Mouse (Mus musculus): ENCODE results near the gene Proca1. TPM values are rescaled to one million over a fixed set of nuclear protein-coding genes. Genes with fewer than 3 reads are reported as not detected.
A peak's percentile ranks its signal among the peaks of the same experiment; 100 is the strongest.

Gene Proca1
- polyA plus RNA-seq, 1 experiment from 2014 or later = 2.9 TPM

DNA sequence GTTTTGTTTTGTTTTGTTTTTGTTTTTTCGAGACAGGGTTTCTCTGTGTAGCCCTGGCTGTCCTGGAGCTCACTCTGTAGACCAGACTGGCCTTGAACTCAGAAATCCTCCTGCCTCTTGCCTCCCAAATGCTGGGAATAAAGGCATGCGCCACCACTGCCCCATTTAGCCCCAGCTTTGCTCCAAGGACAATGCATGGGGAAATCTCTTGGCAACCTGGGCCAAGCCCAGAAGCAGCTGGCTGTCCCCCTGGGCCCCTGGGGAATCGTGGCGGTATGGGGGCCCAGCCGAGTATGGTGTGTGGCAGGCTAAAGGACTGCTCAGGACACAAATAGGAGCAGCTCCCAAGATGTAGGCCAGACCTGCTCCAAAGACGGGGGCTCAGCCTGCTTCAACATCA is 11.1 kb downstream of the Proca1 start:
- H3K36me3 ChIP-seq (replicated peaks; ENCODE audit: control insufficient read depth, insufficient read depth) = peaks cover 57% of the 10 kb centered on the region
- DNase-seq (ENCODE audit: low spot score) = no peak
- H3K27ac ChIP-seq = no peak overlapping the region
- H3K4me1 ChIP-seq (replicated peaks; ENCODE audit: control insufficient read depth, insufficient read depth, low read length) = no peaks in the 10 kb centered on the region
- H3K9me3 ChIP-seq (ENCODE audit: control insufficient read depth, low read length) = no peaks in the 10 kb centered on the region
- H3K4me2 ChIP-seq (replicated peaks) = no peak overlapping the region
- 68% methylated on average over 6 of the region's 6 CpGs for WGBS
- H3K9ac ChIP-seq = no peak overlapping the region
- no peak for ATAC-seq (ENCODE audit: low FRiP score)
- no peak overlapping the region for H3K4me3 ChIP-seq (replicated peaks; ENCODE audit: low read length)
- H3K27me3 ChIP-seq (ENCODE audit: control insufficient read depth, insufficient read depth, low read length) = no peaks in the 10 kb centered on the region

GRCm38 (mm10) chr11:78205361-78206206 is 12.4 kb downstream of the Proca1 start:
- peak overlapping the region; percentile 32; the same call in 1 of the 2 replicates for H3K27ac ChIP-seq
- no peak; the same call in 1 of the 2 replicates for ATAC-seq (ENCODE audit: low FRiP score)
- no peaks in the 10 kb centered on the region for H3K27me3 ChIP-seq (ENCODE audit: control insufficient read depth, insufficient read depth, low read length)
- 50% methylated on average over 13 of the region's 13 CpGs for WGBS
- H3K4me3 ChIP-seq (replicated peaks; ENCODE audit: low read length) = no peak overlapping the region
- no peaks in the 10 kb centered on the region for H3K9me3 ChIP-seq (ENCODE audit: control insufficient read depth, low read length)
- no peak for DNase-seq (ENCODE audit: low spot score)
- H3K4me2 ChIP-seq (replicated peaks) = no peak overlapping the region
- H3K4me1 ChIP-seq (replicated peaks; ENCODE audit: control insufficient read depth, insufficient read depth, low read length) = no peaks in the 10 kb centered on the region
- H3K9ac ChIP-seq = no peak overlapping the region
- H3K36me3 ChIP-seq (replicated peaks; ENCODE audit: control insufficient read depth, insufficient read depth) = peaks cover 70% of the 10 kb centered on the region

DNA sequence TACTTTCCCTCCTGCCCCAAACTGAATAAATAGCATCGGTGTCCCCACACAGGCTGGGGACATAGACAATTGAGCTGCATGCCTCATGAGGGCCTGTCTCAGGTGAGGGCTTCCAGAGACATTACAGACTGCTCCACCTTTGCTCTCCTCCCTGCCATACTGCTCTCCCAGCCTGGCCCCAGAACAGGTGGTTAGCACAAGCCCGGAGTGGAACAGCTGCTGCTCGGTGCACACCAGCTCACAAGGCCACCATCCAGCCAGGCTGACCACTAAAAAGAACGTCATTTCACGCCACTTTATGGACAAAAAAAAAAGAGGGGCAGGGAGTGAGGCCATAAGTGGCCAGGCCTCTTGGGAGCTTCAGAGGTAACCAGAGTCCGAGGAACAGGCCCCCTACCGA is 14.0 kb downstream of the Proca1 start:
- Histone ChIP-seq H3K4me3 (replicated peaks; ENCODE audit: low read length) (no peak overlapping the region), H3K4me1 (replicated peaks; ENCODE audit: control insufficient read depth, insufficient read depth, low read length) (no peaks in the 10 kb centered on the region), H3K27ac (no peak overlapping the region), H3K27me3 (ENCODE audit: control insufficient read depth, insufficient read depth, low read length) (no peaks in the 10 kb centered on the region), H3K9ac (no peak overlapping the region), H3K9me3 (ENCODE audit: control insufficient read depth, low read length) (no peaks in the 10 kb centered on the region), H3K4me2 (replicated peaks) (no peak overlapping the region), H3K36me3 (replicated peaks; ENCODE audit: control insufficient read depth, insufficient read depth) (peaks cover 86% of the 10 kb centered on the region)
- no peak for DNase-seq (ENCODE audit: low spot score)
- ATAC-seq (ENCODE audit: low FRiP score) = no peak
- WGBS = 78% methylated on average over 7 of the region's 7 CpGs

DNA sequence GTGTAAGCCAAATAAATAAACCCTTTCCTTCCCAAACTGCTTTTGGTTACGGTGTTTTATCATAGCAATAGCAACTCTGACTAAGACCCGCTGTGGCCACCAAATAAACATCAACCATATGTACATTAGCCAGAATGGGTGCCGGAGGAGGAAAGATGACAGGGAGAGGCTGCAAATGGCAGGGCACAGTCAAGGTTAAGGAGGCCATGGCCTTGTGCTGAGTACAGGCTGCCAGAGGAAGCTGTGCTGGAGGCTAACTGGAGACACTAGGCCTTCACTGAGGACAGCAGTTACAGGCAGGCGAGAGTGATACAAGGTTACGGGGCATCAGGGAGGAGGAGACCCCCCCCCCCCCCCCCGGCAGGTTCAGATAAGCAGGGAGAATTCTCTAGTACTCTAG is 16.7 kb downstream of the Proca1 start:
- DNase-seq (ENCODE audit: low spot score) = no peak
- Histone ChIP-seq H3K9me3 (ENCODE audit: control insufficient read depth, low read length) (no peaks in the 10 kb centered on the region), H3K36me3 (replicated peaks; ENCODE audit: control insufficient read depth, insufficient read depth) (peaks cover 100% of the 10 kb centered on the region), H3K27me3 (ENCODE audit: control insufficient read depth, insufficient read depth, low read length) (no peaks in the 10 kb centered on the region), H3K4me2 (replicated peaks) (no peak overlapping the region), H3K9ac (no peak overlapping the region), H3K4me1 (replicated peaks; ENCODE audit: control insufficient read depth, insufficient read depth, low read length) (no peaks in the 10 kb centered on the region), H3K27ac (no peak overlapping the region), H3K4me3 (replicated peaks; ENCODE audit: low read length) (no peak overlapping the region)
- ATAC-seq (ENCODE audit: low FRiP score) = no peak
- 95% methylated on average over 6 of the region's 6 CpGs for WGBS

DNA sequence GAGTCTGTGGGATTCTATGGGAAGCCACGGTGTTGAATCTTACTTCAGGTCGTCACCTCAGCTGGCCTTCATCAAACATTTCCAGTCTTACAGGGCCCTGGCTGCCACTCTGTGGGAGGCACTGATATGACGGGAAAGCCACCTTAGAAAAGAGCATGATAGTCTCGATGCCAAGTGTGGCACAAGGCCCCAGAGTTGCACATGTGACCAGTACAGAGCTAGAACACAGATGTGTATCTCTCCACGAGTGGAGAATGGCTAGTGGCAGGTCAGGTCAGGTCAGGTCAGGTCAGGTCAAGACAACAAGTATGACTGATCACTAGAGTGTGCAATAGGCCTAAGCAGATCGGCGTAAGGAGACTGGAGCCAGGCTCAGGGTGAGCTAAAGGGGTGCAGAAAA is 17.4 kb downstream of the Proca1 start:
- no peak overlapping the region for H3K4me2 ChIP-seq (replicated peaks)
- no peaks in the 10 kb centered on the region for H3K4me1 ChIP-seq (replicated peaks; ENCODE audit: control insufficient read depth, insufficient read depth, low read length)
- DNase-seq (ENCODE audit: low spot score) (no peak), ATAC-seq (ENCODE audit: low FRiP score) (no peak)
- H3K27me3 ChIP-seq (ENCODE audit: control insufficient read depth, insufficient read depth, low read length) = no peaks in the 10 kb centered on the region
- H3K4me3 ChIP-seq (replicated peaks; ENCODE audit: low read length) = no peak overlapping the region
- no peak overlapping the region for H3K27ac ChIP-seq
- WGBS = 72% methylated on average over 7 of the region's 7 CpGs
- no peak overlapping the region for H3K9ac ChIP-seq
- no peaks in the 10 kb centered on the region for H3K9me3 ChIP-seq (ENCODE audit: control insufficient read depth, low read length)
- peaks cover 100% of the 10 kb centered on the region for H3K36me3 ChIP-seq (replicated peaks; ENCODE audit: control insufficient read depth, insufficient read depth)

GRCm38 (mm10) chr11:78211513-78211912 is 18.3 kb downstream of the Proca1 start:
- 91% methylated on average over 5 of the region's 5 CpGs for WGBS
- Histone ChIP-seq H3K36me3 (replicated peaks; ENCODE audit: control insufficient read depth, insufficient read depth) (peaks cover 100% of the 10 kb centered on the region), H3K27me3 (ENCODE audit: control insufficient read depth, insufficient read depth, low read length) (no peaks in the 10 kb centered on the region), H3K4me2 (replicated peaks) (no peak overlapping the region), H3K4me3 (replicated peaks; ENCODE audit: low read length) (no peak overlapping the region), H3K9ac (no peak overlapping the region), H3K27ac (no peak overlapping the region), H3K4me1 (replicated peaks; ENCODE audit: control insufficient read depth, insufficient read depth, low read length) (no peaks in the 10 kb centered on the region), H3K9me3 (ENCODE audit: control insufficient read depth, low read length) (no peaks in the 10 kb centered on the region)
- DNase-seq (ENCODE audit: low spot score) = no peak
- ATAC-seq (ENCODE audit: low FRiP score) = no peak

- H3K4me1 ChIP-seq (replicated peaks; ENCODE audit: control insufficient read depth, insufficient read depth, low read length) = no peaks in the 10 kb centered on the region
- DNase-seq (ENCODE audit: low spot score) (no peak), ATAC-seq (ENCODE audit: low FRiP score) (no peak)
- H3K4me3 ChIP-seq (replicated peaks; ENCODE audit: low read length) = no peak overlapping the region
- WGBS = 93% methylated on average over 14 of the region's 14 CpGs
- no peak overlapping the region for H3K4me2 ChIP-seq (replicated peaks)
- H3K9ac ChIP-seq = no peak overlapping the region
- no peaks in the 10 kb centered on the region for H3K9me3 ChIP-seq (ENCODE audit: control insufficient read depth, low read length)
- no peaks in the 10 kb centered on the region for H3K27me3 ChIP-seq (ENCODE audit: control insufficient read depth, insufficient read depth, low read length)
- H3K36me3 ChIP-seq (replicated peaks; ENCODE audit: control insufficient read depth, insufficient read depth) = peaks cover 100% of the 10 kb centered on the region
- no peak overlapping the region for H3K27ac ChIP-seq
Observed at GRCm38 (mm10) chr11:78213086-78213817, 20.1 kb downstream of the Proca1 start.

DNA sequence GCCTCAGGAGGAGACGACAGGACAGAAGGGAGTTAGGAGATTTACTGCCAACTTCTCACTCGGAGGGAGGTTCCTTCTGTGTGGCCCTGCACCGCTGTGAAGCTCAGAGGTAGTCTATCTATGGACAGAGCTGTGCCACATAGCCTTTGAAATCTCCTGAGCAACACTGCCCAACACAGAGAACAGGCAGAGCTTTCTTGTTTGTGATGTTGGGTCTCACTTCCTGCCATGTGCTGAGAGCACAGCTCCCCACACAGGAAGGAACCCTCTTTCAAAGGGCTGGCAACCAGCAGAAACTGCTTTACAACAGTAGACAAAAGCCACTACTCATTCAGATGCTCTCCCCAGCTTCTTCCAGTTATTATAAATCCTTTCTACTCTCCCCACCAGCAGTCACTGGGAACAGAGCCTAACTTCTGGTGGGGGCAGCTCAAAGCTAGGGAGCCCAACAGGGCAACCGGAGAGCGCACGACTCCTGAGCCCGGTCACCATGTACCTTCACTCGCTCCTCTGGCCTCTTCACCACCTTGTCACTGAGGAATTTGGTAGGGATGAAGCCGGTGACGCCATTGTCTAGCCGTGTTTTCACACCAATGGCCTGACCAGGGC is 22.6 kb downstream of the Proca1 start:
- Histone ChIP-seq H3K4me3 (replicated peaks; ENCODE audit: low read length) (no peak overlapping the region), H3K36me3 (replicated peaks; ENCODE audit: control insufficient read depth, insufficient read depth) (peaks cover 100% of the 10 kb centered on the region), H3K9me3 (ENCODE audit: control insufficient read depth, low read length) (no peaks in the 10 kb centered on the region), H3K27ac (no peak overlapping the region), H3K9ac (no peak overlapping the region), H3K4me2 (replicated peaks) (no peak overlapping the region), H3K27me3 (ENCODE audit: control insufficient read depth, insufficient read depth, low read length) (no peaks in the 10 kb centered on the region), H3K4me1 (replicated peaks; ENCODE audit: control insufficient read depth, insufficient read depth, low read length) (no peaks in the 10 kb centered on the region)
- ATAC-seq (ENCODE audit: low FRiP score) (peak; percentile 24; the same call in 1 of the 2 replicates), DNase-seq (ENCODE audit: low spot score) (no peak)
- WGBS = 85% methylated on average over 11 of the region's 11 CpGs

DNA sequence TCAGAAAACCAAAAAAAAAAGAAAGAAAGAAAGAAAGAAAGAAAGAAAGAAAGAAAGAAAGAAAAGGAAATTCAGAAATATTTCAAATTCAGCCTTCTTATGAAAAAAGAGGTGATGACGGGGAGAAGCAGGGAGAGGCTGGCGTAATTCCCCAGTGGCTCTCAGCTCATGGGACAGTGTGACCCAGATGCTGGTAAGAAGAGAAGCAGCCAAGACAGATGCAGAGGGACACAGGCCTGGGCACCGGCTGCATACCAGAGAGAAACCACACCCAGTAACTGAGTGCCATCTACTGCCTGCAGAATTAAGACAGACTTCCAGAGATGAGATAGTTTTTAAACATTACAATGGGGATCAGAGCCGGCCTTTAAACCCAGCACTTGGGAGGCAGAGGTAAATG is 30.4 kb downstream of the Proca1 start:
- Histone ChIP-seq H3K9me3 (ENCODE audit: control insufficient read depth, low read length) (no peaks in the 10 kb centered on the region), H3K27ac (no peak overlapping the region), H3K27me3 (ENCODE audit: control insufficient read depth, insufficient read depth, low read length) (no peaks in the 10 kb centered on the region), H3K4me3 (replicated peaks; ENCODE audit: low read length) (no peak overlapping the region), H3K4me1 (replicated peaks; ENCODE audit: control insufficient read depth, insufficient read depth, low read length) (no peaks in the 10 kb centered on the region), H3K4me2 (replicated peaks) (no peak overlapping the region), H3K36me3 (replicated peaks; ENCODE audit: control insufficient read depth, insufficient read depth) (peaks cover 98% of the 10 kb centered on the region), H3K9ac (no peak overlapping the region)
- ATAC-seq (ENCODE audit: low FRiP score) (no peak), DNase-seq (ENCODE audit: low spot score) (no peak)
- WGBS = 92% methylated on average over 4 of the region's 4 CpGs
